Mouse (Mus musculus): ENCODE measurements at regions not wholly inside any gene's neighbourhood (a gene's known extent, or its start where the extent isn't known, plus 50 kb on each side); places are given as distances from the start of the nearest gene placed in this dataset.

GRCm38 (mm10) chr5:75829850-75830625 lies 148.2 kb downstream of the Kdr start:
- DNase-seq (ENCODE audit: low spot score in 2 of 2) = no peak

DNA sequence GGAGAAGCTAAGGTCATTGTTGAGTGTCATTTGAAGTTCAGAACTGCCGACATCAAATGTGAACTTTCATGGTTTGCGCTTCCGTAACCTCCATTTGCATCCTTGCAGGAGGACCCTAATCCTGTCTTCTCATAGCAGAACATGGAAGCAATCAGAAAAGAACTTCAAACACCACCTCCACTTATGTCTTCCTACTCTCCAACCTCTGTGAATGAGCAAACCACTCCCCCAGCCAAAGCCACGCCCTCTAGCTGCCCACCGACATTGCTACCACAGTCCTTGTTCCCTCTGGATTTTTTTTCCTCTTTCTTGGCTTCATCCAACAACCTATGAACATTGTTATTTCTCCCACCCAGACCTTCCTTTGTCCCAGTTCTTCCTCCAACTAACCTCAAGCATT lies 149.9 kb downstream of the Kdr start:
- DNase-seq (ENCODE audit: low spot score in 2 of 2) = no peak

DNA sequence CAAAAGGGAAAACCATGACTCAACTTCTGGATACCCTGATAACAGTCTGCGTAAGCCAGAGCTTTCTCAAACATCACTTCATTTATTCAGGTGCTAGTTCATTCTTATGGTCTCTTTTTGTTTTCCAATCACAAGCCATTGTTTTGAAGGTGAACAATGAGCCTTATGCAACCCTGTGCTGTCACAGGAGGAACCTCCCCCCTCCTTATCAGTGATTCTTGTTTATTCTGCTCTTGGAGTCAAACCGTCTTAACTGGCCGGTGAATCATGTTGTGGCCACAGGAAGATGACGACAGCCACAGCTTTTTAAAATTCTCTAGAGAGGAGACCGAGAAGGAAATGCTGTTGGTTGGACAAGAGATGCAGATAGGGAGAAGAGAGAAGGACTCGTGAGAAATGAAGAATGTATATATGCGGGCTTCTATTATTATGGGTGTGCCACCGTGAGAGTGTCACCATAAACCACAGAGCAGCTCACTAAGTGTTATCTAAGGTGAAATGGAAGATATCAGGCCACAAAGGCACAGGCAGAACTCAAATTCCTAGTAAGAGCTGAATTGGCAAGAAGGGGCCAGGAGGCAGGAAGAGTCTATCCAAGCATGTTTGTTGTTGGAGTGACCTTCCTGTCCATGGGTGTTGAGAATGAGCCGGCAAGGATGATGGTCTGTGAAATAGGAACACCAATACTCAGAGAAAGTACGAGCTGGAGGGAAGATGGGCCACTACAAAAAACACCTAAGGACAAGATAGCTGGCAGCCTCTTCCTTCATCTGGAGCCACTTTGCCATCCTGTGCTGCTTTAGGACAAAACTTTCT lies 151.8 kb downstream of the Kdr start:
- DNase-seq (ENCODE audit: low spot score in 2 of 2) = no peak

DNA sequence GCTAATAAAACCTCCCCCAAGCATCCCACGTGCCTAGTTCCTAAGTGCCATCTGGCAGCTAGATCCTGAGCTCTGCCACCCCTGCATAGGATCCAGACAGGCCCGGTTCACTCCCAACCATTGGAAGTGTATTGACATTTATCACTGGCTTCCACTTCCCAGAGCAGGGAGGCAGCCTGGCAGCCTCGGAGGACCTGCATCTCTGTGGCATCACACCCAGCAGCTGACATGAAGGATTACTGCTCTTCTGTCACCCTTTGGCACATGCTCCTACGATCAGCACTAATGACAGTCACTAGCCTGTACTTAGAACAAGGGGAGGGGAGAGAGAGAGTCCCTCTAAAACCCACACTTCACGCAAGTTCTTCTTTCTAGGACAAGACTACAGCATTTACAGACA lies 152.7 kb downstream of the Kdr start:
- no peak for DNase-seq (ENCODE audit: low spot score in 2 of 2)

DNA sequence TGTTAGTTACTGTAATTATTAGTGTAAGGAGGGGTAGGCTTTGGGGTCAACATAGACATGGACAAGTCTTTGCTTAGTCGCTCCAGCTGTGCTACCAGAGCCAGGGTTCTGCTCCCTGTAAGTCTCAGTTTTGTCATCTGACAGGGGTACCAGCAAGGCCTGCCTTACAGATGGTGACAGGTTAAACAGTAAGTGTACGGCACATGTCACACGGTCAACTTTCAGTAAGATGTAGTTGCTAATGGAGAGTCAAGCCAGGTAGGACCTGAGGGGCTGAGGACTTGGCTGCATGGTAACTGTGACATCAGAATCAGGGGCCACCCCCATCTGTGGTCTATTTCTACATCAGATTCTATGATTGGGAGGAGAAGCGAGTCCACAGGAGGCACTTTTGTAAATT lies 153.6 kb downstream of the Kdr start:
- DNase-seq (ENCODE audit: low spot score in 2 of 2) = no peak

DNA sequence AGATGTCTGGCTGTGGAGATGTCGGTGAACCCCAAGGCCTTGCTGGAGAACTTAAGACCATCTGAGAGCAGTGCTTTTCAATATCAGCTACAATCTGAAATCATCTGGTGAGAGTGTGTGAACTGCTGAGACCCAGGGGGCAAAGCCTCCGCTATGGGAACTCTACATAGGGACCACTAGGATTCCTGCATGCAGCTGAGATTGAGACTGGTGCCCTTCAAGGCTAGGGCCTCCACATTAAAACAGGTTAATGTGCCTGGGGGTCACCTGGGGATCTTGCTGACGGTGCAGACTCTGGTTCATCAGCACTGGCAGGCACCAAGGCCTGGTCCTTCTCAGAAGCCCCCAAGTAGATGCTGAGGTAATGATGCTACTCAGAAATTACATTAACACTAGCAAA lies 154.6 kb downstream of the Kdr start:
- no peak for DNase-seq (ENCODE audit: low spot score in 2 of 2)

DNA sequence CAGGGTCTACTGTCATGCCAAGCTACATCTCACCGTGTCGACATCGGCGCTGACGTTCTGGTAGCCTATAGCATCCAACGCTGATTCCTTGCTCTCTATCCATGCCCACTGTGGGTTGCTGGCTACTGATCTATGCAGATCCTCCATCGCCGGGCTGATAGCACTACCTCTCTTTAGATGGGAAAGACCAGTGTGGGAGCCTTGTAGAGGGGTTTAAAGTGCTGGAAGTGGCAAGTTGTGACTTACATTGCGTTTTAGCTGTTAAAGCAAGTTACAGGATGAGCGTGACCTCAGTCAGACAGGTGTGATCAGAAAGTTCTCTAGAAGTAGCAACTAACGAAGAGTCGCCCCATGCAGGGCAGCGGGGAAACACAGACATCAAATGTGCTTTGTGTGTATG lies 160.9 kb downstream of the Kdr start:
- DNase-seq (ENCODE audit: low spot score in 2 of 2) = no peak

DNA sequence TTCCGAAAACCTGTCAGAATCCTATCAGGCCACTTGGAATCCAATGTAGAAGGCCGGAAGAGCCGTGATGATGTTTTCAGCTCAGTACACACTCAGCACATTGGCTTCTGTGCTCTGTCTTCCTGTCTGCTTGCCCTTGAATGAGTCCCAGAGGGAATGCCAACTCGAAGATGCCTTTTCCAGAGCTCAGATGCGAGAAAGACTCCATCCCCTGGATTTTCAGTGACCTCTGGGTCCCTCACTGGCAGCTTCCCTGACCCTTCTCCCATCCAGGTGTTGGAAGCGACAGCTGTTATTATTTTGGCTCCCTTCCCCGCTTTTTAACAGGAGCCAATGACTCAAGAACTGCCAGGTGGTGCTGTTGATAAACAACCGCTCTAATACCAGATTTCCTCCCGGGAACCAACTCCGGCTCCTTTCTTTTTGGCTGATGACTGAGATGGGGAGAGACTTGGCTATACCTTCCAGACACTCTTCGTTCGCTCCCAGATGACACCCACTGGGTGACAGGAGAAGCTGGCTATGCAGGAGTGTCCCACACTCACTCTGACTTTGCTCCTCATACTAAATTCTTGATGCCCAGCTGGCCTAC lies 163.8 kb downstream of the Kdr start:
- DNase-seq (ENCODE audit: low spot score in 2 of 2) = no peak

- no peak for DNase-seq (ENCODE audit: low spot score in 2 of 2)
Observed at GRCm38 (mm10) chr5:75812686-75813085, 165.6 kb downstream of the Kdr start.

DNA sequence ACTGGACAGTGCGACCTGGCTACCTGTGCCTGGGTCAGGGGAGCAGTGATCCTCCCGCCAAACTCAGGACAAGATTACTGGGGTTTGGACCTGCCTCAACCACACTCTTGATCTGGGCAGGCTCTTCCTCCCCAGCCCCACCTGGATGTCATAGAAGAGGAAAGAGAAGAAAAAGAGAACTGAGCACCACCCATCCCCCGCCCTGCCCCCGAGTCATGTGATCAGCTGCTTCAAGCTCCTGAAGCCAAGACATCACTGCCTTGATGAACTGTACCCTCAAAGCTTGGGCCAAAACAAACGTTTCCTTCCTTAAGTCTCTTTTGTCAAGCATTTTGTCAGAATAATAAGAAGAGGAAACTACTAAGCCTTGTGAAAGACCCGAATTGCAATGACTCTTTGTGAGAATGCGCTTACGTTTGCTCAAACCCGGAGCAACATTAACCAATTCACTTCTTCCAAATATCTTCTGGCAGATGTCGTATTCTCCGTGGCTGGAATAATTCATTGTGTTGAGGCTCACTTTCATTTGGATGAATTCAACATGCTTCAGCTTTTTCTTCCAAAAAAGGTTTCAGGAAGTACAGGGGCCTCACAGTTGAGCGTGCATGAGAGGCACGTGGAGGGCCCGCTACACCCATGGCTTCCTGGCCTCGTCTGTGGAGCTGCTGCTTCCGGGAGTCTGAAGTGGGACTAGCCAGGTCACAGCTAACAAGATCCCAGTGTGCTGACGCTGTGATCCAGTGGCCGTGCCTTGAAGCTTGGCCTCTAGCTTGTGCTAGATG lies 169.5 kb downstream of the Kdr start:
- DNase-seq (ENCODE audit: low spot score in 2 of 2) = no peak

GRCm38 (mm10) chr5:75805011-75805410 lies 173.2 kb downstream of the Kdr start:
- no peak for DNase-seq (ENCODE audit: low spot score in 2 of 2)

GRCm38 (mm10) chr5:75804340-75804739 lies 173.9 kb downstream of the Kdr start:
- no peak for DNase-seq (ENCODE audit: low spot score in 2 of 2)

GRCm38 (mm10) chr5:75803012-75803411 lies 175.2 kb downstream of the Kdr start:
- no peak for DNase-seq (ENCODE audit: low spot score in 2 of 2)

- DNase-seq (ENCODE audit: low spot score in 2 of 2) = no peak
Observed at GRCm38 (mm10) chr5:75800040-75800989, 177.9 kb downstream of the Kdr start.

GRCm38 (mm10) chr5:75799627-75800026 lies 178.6 kb downstream of the Kdr start:
- no peak for DNase-seq (ENCODE audit: low spot score in 2 of 2)

GRCm38 (mm10) chr5:75793184-75793583 lies 185.1 kb downstream of the Kdr start:
- no peak for DNase-seq (ENCODE audit: low spot score in 2 of 2)

DNA sequence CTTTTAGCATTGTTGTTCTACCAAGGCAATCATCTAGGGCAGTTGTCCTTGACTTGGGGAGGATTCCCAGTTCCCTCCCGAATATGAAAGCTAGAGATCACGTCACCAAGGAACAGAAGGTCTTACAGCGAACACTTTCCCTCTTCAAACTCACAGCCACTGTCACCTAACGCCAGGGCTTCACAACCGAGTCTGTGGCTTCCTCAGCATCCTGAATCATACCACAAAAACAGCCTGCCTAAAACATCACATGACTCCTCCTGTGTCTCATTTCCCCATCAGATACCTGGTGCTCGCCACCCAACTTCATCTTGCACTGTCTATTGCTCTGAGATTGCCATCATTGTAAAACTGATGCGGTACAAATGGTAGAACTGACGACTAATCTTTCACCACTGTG lies 186.5 kb downstream of the Kdr start:
- DNase-seq (ENCODE audit: low spot score in 2 of 2) = no peak

GRCm38 (mm10) chr5:75788087-75788486 lies 190.2 kb downstream of the Kdr start:
- DNase-seq (ENCODE audit: low spot score in 2 of 2) = no peak

DNA sequence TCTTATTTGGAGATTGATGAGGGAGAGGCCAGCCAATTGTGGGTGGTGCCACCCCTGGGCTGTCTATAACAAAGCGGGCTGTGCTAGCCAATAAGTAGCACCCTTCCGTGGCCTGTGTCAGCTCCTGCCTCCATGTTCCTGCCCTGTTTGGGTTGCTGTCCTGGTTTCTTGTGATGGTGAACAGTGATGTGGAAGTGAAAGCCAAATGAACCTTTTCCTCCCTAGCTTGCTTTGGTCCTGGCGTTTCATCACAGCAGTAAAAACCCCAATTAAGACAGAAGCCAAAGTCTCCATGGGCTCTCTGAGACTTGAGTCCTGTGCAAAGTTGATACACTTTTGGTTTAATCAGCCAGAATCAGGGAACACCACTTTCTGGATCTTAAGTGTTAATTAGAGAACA lies 192.1 kb downstream of the Kdr start:
- DNase-seq (ENCODE audit: low spot score in 2 of 2) = no peak

DNA sequence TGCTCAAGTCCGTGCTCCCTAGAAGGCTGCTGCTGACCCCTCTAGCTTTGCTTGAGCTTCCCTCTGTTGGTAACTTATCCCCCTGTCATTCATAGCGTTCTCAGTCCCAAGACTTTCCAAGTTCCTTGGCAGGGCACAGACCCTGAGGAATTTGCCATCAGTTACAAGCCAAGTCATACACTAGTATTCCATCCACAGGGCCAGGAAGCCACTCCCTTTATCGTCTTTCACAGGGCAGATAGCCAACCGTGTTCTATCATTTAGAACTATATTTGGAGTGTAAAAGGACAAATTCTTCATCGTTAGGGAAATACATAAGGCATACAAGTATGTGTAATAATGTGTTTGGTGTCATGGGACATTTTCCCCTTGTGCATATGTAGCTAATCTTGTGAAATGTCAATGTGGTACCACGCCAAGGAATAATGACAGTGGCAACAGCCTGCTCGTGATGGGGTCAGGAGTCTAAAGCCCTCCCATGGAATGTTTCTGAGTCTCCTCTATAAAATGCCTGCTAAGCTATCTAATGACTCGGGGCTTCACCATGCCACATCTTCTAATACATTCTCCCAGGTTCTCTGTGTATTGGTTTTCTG lies 193.2 kb downstream of the Kdr start:
- DNase-seq (ENCODE audit: low spot score in 2 of 2) = no peak

DNA sequence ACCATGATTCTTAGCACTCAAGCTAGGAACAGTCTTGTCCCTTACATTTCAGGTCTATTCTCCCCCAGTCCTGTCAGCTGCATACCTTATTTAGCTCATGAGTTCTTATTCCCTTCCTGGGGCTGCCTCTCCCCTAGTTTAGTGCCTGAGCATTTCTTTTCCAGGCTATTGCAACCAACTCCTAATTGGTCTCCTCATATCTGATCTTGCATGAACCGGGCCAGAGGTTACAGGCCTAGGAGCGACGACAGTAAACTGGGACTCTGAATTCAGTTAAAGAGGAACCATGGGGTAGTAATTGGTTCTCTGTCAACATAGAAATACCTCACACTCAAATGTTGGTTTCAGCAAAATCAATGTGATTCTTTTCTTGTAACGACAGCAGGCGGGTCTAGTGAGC lies 195.9 kb downstream of the Kit start:
- DNase-seq (ENCODE audit: low spot score in 2 of 2) = no peak
